Mouse (Mus musculus) brain, embryonic 14.5 days (tissue): ENCODE data around the gene Gm38394.

Source experiments
- CTCF ChIP-seq: fragments of 200-500 bp; IDR thresholded peaks from 2 replicates; pipeline ENCODE4 v1.5.1; 2012; ENCODE audit warnings: inconsistent platforms, mild to moderate bottlenecking, moderate library complexity, borderline replicate concordance; ENCODE audit not compliant: insufficient read depth, insufficient read length; ENCODE audit errors: extremely low read depth
- POLR2A ChIP-seq: fragments of 200-500 bp; IDR thresholded peaks from 2 replicates; pipeline ENCODE4 v1.6.1; 2012; ENCODE audit warnings: mild to moderate bottlenecking, inconsistent platforms, borderline replicate concordance; ENCODE audit not compliant: poor library complexity, insufficient read depth, insufficient read length, severe bottlenecking; ENCODE audit errors: extremely low read depth

GRCm38 (mm10) chr1:133691046-133691445 lies 29.9 kb upstream of the Gm38394 start:
- TF ChIP-seq CTCF (no peak), POLR2A (no peak)
